Mouse (Mus musculus) adrenal gland, adult (tissue): Measurements from ENCODE around the gene Muc20.

ENCODE experiments used
- DNase-seq, 2 experiments: peaks; one replicate each; pipeline ENCODE4 v3.0.0; 2022 to 2023; ENCODE audit warnings: low spot score in 1 of 2; ENCODE audit not compliant: inconsistent age in 2 of 2

Muc20 gene

GRCm38 (mm10) chr16:32797426-32797689 lies at the start of gene Muc20:
Gene Muc20, minus strand, starts transcription at chr16:32797435.
- DNase-seq = no peak

- DNase-seq = no peak
Measured at GRCm38 (mm10) chr16:32831501-32831900, 34.3 kb upstream of the Muc20 start.

- no peak for DNase-seq
Measured at GRCm38 (mm10) chr16:32829104-32829503, 31.9 kb upstream of the Muc20 start.

GRCm38 (mm10) chr16:32826521-32826920 lies 29.3 kb upstream of the Muc20 start:
- DNase-seq = peak in 1 of 2 experiments; percentile 38

- no peak for DNase-seq
Measured at GRCm38 (mm10) chr16:32825380-32825779, 28.1 kb upstream of the Muc20 start.

GRCm38 (mm10) chr16:32824061-32824460 lies 26.8 kb upstream of the Muc20 start:
- no peak for DNase-seq

GRCm38 (mm10) chr16:32823487-32823886 lies 26.3 kb upstream of the Muc20 start:
- no peak for DNase-seq

- no peak for DNase-seq
Measured at GRCm38 (mm10) chr16:32822881-32823280, 25.6 kb upstream of the Muc20 start.

GRCm38 (mm10) chr16:32822450-32822827 lies 25.2 kb upstream of the Muc20 start:
- DNase-seq = no peak

GRCm38 (mm10) chr16:32821772-32822449 lies 24.7 kb upstream of the Muc20 start:
- DNase-seq = peak; percentile 24 to 50

GRCm38 (mm10) chr16:32818441-32818840 lies 21.2 kb upstream of the Muc20 start:
- DNase-seq = no peak

GRCm38 (mm10) chr16:32818036-32818435 lies 20.8 kb upstream of the Muc20 start:
- DNase-seq = no peak

GRCm38 (mm10) chr16:32815160-32815605 lies 17.9 kb upstream of the Muc20 start:
- peak in 1 of 2 experiments; percentile 34 for DNase-seq

- peak; percentile 22 to 52 for DNase-seq
Measured at GRCm38 (mm10) chr16:32814539-32814938, 17.3 kb upstream of the Muc20 start.

GRCm38 (mm10) chr16:32813771-32814170 lies 16.5 kb upstream of the Muc20 start:
- DNase-seq = no peak

GRCm38 (mm10) chr16:32813362-32813761 lies 16.1 kb upstream of the Muc20 start:
- DNase-seq = no peak

GRCm38 (mm10) chr16:32812888-32813361 lies 15.7 kb upstream of the Muc20 start:
- DNase-seq = peak; percentile 82 to 91

GRCm38 (mm10) chr16:32810321-32810720 lies 13.1 kb upstream of the Muc20 start, which contains the start of gene Smbd1:
Gene Smbd1, minus strand, starts transcription at chr16:32810477.
- DNase-seq = no peak

GRCm38 (mm10) chr16:32807408-32808185 lies 10.4 kb upstream of the Muc20 start:
- no peak for DNase-seq

- no peak for DNase-seq
Measured at GRCm38 (mm10) chr16:32805151-32805550, 7.9 kb upstream of the Muc20 start.

- DNase-seq = no peak
Measured at GRCm38 (mm10) chr16:32803901-32804300, 6.7 kb upstream of the Muc20 start.

- peak; percentile 53 to 89 for DNase-seq
Measured at GRCm38 (mm10) chr16:32803252-32803853, 6.1 kb upstream of the Muc20 start.
